Mouse (Mus musculus) megakaryocyte progenitor cell, adult 5-6 weeks (primary cell): ENCODE measurements around the gene Hacl1. TPM values are rescaled to one million over a fixed set of nuclear protein-coding genes. Genes with fewer than 3 reads are reported as not detected.

Source experiments
- ATAC-seq: replicated peaks from 2 replicates; pipeline ENCODE4 v1.8.0; 2016; ENCODE audit warnings: mild to moderate bottlenecking, moderate TSS enrichment, inconsistent platforms; ENCODE audit not compliant: poor library complexity
- total RNA-seq, 2 experiments: library from RNA; stranded (forward) in 1 of 2; stranded (reverse) in 1 of 2; fragments of 157-497, 149-512 nt in 1 of 2; fragments of 200-1000 nt in 1 of 2; gene quantifications; 2 replicates each; pipeline versions ENCODE4 v1.2.3 to v1.2.4; 2015 to 2017

Hacl1 gene
- total RNA-seq (2015) (13.3 and 18.9 TPM in 2 replicates), total RNA-seq (2017) (34.8 and 35.6 TPM in 2 replicates)

DNA sequence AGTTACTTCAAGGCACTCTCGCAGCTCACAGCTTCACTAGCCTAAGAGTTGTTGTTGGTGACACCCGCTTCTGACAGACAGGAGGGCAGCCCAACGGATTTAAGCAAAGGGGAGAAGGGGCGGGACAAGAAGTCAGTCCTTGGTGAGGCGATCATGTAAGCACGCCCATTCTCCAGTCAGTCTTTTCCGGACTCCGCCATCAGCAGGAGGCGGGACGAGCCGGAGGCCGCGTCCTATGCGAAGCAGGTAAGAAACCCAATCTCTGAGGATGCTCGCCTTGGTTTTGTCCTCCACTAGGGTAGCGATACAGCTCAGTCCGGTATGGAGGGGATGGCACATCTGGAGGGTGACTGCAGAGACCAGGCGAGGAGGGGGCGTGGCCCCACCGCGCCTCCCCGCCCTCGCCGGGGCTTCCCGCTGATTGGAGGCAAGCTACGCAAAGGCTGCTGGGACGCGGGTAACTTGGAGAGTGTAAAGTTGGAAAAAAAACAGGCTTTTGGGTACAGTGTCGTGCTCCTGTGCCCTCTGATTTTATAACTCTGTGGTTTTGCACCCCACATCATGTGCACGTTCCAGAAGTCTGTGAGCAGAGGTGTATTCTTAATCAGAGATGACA lies at the start of gene Hacl1, which contains the start of gene Btd:
Hacl1 (minus strand) TSS at position 397 of the 616 bp plus-strand sequence.
Btd (plus strand) TSS at position 139 of the 616 bp plus-strand sequence.
- peak; percentile 96 for ATAC-seq

DNA sequence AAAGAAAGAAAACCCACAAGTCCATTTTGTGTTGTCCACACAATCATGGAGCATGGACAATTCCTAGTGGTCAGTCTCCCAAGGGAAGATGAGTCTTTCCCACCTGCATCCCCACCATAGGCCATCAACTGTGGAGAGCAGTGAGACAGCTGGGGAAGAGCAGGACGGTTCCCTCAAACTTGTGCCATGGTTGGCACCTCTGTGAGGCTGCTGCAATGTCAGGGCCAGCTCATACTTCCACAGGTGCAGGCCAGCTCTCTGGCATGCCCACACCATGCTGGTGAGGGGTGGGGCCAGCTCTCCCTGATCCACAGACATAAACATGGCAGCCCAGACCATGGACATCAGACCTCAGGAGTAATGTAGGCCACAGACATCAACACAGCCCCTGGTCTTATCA lies 45.1 kb upstream of the Hacl1 start:
- no peak for ATAC-seq

DNA sequence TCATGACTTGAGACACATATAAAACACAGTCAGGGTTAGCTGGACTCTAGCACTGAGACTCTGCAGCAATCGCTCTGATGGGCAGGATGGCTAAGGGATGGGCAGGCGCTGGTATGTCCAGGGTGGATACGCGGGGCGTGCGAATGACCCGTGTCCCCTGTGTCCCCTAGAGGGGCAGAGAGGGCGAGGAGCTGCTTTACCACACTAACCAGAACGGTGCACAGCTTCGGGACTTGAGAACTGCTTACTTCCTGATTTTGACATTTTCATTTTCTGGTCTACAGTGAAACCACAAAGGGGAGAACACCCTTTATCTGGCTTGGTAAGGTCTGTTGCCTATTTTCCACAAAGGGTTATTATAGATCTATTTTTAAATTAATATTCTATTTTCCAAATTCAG lies 44.6 kb upstream of the Hacl1 start:
- ATAC-seq, result peak; percentile 76

DNA sequence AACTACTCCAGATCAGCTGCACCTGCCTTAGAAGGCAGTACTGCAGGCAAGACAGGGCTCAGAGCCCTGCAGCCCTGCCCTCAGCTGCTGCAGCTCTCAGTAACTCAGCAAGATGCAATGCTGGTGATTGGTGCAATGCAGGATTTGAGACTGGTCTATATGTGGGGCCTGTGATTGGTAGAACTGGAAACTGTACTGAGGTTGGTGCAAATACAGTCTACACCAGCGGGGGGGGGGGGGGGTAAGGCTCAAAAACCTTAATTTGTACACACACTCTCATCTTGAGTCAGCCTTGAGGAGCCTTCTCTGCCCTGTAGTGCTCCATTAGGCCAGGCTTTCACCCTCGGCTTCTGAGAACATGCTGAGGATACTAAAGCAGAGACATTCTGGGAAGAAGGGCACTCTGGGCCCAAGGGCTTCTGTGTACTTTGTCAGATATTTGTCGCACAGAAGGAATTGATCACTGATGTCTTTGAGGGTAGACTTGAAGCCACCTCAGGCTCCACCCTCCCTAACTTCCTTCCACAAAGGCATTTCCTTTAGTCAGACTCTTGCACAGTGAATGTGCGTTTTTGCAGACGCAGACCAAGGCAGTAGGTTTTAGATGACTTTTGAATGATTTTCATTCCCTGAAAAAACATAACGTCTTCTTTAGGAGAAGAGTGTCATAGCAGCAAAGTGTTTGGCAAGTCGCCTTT lies 43.4 kb upstream of the Hacl1 start:
- ATAC-seq, result peak; percentile 36; the same call in 1 of the 2 replicates

DNA sequence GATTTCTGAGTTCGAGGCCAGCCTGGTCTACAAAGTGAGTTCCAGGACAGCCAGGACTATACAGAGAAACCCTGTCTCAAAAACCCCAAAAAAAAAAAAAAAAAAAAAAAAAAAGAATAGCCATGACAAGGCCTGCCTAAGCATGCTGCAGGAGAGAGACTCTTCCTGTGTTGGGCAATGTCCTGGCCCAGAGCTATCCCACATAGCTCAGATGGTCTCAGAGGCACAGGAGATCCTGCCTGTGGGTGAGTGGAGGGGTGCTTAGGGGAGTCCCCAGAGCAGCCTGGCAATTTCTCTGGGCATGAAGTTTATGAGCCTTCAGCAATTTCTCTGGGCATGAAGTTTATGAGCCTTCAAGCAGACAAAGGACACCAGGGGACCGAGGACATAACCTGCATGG lies 42.5 kb upstream of the Hacl1 start:
- ATAC-seq, result peak; percentile 80

DNA sequence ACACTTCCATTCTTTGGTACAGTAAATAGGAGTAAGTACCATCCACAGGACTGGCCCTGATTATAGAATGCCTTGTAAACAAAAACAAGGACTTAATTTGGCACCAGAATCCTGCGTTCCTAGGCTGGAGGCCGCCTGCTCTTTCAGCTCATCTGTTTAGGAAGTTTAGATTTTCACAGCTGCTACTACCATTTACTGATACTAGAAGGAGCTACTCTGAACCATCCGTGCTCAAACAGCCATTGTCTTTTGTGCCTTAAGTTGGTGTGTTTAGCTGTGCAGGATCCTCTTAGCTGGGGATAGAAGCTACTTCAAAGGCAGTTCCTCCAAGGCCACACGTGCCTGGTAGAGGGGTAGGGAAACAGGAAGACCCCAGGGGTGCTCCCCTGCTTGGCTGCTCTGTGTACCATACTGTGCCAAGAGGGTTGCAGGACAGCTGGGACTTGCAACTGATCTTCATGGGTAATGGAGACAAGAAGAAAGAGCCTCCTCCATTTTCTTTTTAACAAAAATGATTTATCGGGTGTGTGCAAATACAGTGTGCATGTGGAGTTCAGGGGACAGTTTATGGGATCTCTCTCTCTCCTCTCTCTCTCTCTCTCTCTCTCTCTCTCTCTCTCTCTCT lies 41.0 kb upstream of the Hacl1 start:
- no peak; the same call in 1 of the 2 replicates for ATAC-seq

DNA sequence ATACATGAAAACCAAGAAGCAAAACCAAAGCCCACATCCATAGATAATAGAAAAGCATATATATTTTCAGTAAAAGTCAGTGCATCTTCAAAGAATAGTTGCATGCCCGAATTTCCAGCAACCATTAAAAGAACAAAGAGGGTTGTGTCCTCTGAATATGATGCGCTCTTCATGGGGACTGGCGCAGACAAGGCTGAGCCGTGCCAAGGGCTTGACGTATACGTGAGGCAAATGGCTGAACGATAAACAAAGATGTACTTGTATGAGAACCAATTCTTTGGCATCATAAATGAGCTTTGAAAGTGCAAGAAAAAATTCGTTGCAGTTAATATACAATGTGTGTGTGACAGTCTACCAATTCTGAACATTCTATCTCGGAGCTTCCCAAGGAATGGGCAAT lies 40.2 kb upstream of the Hacl1 start:
- ATAC-seq, result no peak

DNA sequence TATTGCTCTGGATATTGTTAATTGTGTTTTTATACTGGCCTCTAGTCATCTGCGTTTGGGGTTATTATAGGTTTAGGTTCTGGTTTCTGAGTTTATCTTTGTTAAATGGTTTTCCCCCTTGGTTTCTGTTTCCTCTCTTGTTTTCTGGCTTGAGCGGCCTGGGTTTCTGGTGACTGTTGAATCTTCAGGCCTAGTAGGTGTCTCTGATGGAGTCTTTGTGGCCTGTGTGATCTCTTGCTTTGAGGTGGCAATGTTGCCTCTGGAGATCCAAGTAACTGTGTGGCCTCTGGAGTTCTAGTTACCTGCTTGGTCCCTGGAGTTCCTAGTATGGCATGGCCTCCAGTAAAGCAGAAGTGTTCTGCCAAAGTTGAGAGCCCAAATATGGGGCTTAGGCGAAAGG lies 39.6 kb upstream of the Hacl1 start:
- ATAC-seq, result no peak

DNA sequence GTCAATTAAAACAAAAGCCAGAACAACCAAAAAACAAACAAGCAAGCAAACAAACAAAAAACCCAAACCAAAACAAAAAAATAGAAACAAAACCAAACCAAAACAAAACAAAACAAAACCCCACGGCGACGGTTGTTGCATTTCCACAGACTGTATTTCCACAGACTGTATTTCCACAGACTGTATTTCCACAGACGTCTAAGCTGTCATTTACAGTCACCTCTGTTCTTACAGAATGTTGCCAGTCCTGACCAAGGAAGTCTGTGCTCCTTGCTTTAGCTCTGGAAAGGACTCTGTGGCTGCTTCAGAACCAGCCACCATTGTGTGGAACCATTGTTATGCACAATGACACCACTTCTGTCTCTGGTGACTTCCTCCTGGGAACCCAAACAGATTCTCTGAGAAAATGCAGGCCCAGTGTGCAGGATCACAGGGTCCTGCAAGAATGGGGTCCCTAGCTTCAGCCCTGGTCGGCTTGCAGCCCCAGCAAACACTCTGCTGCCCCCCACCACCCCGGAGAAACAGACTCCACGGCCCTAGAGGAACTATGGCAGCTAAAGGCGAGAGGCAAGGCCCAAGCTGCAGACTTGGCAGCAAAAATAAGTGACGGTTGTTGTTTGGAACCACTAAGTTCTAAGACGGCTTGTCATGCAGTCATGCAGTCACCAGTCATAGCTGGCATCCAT lies 30.7 kb upstream of the Hacl1 start:
- ATAC-seq, result no peak

DNA sequence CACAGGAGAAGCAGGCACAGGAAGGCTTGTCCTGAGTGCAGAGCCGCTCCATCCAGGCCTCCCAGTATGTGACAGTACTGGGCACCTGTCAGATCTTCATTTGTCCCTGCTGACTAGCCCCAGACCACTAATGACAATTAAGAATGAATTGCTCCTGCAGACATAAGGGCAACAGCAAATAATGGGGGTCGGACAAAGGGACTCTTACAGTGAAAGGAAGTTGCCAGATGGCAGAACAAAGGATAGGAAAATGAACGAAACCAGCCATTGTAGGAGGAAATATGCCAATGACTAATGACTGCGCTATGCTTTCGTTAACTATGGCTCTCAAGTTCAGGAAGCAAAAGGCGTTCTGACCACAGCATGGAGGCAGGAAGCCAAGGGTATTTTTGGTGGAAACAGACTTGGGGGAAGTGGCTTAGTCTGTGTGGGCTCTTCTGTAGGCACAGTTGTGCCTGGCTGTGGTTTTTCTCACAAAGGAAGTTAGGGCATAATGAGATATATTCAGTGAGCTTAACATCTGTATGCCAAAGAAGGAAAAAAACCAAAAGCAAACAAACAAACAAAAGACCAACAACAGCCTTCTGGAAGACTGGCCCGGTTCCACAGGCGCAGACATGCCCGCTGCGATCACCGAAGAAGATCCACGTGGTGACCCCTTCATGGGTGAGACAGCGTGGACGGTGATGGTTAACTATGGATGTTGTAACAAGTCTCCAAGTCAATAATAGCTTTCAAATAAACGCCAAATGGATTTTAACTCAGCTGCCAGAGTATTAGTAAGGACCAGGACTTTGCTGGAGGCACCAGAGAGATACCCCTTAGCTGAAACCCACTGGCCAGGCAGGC lies 28.8 kb upstream of the Hacl1 start:
- peak; percentile 84 for ATAC-seq

DNA sequence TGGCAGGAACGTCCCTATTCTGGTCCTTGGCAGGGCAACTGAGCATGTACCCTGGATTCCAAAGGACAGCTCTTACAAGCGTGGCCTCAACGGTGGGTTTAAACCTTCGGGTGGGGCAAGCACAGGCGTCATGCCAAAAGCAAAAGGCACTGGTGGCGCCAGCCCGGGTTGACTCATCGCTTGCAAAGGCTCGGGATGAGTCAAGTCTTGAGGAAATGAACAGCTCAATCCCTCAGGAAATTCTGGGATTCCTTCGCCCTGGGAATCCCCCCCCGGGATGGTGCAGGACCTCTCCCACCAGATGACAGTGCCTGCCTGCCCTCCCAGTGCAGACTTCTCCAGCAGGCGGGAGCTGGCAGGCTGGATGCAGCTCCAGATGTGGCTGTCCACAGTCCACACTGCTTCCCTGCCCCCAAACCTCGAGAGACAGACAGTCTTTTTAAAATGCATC lies 28.1 kb upstream of the Hacl1 start:
- peak; percentile 10 for ATAC-seq

DNA sequence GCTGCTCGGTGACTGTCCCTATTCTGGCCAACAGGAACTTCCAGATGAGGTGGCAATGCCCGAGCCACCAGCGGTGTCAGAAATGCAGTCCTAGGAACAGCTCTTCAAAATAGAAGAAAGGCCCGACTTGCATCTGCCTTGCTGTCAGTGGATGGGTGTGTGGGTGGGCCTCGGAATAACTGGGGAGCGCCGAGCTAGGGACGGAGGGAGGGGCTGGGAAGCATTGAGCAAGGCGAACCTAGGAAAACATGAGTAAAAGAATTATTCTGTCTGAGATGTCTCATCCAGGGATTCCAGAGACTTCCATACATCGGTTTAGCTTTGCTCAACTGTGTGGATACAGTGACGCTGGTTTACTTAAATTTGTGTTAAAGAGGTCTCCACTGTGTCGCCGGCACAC lies 27.2 kb upstream of the Hacl1 start:
- ATAC-seq, result no peak

DNA sequence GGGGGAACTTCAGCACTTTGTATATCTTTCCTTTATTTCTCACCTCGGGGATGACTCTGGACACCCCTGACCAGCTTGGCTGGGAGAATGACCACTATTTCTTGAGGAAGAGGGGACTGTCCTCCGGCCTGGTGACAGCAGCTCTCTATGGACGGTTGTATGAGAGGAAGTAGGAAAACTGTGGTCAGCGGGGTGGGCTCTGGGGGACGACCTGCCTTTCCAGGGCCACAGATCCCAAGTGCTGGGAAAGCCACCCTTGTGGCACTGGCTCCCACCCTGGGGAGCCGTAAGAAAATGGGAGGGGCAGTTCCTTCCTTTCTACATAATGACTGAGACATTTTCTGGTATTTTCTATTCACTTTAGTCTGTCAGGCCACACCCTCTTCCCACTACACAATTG lies 26.7 kb upstream of the Hacl1 start:
- ATAC-seq, result no peak

DNA sequence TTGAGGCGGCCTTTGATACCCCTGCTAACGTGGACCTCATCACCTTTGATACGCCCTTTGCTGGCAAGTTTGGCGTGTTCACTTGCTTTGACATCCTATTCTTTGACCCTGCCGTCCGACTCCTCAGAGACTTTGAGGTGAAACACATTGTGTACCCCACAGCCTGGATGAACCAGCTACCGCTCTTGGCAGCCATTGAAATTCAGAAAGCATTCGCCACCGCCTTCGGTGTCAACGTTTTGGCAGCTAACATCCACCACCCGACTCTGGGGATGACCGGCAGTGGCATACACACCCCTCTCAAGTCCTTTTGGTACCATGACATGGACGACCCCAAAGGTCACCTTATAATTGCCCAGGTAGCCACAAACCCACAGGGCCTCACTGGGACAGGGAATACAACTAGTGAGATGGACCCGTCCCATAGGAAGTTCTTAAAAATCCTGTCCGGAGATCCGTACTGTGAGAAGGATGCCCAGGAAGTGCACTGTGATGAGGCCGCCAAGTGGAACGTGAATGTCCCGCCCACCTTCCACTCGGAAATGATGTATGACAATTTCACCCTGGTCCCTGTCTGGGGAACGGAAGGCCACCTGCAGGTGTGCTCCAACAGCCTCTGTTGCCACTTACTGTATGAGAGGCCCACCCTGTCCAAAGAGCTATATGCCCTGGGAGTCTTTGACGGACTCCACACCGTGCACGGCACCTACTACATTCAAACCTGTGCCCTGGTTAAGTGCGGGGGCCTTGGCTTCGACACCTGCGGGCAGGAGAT lies 26.0 kb upstream of the Hacl1 start:
- ATAC-seq, result no peak

DNA sequence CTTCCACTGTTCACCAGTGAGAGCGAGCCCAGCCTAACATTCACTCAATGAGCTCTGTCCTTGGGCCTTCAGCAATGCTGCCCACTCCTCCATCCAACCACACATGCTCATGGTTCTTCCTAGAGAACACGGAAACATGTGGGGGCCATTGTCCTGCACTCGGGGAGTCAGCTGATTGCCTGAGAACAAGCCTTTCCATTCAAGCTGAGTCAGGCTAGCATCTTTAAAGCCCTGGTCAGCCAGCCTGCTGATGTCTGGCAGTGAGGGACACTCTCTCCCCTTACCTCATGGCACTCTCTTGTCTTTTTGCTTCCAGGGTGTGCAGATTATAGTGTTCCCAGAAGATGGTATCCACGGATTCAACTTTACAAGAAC lies 24.5 kb upstream of the Hacl1 start:
- no peak for ATAC-seq

DNA sequence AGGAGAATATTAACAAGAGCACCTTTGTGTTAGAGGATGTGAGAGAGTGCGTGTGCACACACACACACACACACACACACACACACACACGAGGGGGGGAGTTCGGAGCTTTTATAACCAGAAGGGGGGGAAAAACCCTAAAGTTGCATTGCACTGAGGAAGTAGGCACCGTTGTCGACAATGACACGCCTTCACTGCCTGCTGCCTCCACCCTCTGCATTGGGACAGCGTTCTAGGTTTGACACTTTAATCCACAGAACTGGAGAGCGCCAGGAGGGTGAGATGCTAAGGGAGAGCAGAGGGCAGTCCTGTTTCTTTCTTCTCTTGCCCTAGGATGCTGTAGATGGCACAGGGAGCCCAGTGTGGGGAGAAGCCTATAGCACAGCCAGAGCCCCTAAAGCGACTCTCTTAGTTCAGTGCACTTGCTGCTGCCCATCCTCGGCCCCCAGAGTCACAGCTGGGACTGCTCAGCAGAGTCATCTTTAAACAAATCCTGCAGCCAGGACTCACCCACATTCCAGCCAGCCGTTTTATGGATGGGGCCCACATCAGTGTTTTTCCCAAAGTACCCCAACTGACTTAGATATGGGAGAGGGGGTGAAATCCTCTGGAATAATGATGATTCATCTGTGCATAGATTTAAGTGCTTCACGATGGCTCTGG lies 23.9 kb upstream of the Hacl1 start:
- peak; percentile 30 for ATAC-seq

DNA sequence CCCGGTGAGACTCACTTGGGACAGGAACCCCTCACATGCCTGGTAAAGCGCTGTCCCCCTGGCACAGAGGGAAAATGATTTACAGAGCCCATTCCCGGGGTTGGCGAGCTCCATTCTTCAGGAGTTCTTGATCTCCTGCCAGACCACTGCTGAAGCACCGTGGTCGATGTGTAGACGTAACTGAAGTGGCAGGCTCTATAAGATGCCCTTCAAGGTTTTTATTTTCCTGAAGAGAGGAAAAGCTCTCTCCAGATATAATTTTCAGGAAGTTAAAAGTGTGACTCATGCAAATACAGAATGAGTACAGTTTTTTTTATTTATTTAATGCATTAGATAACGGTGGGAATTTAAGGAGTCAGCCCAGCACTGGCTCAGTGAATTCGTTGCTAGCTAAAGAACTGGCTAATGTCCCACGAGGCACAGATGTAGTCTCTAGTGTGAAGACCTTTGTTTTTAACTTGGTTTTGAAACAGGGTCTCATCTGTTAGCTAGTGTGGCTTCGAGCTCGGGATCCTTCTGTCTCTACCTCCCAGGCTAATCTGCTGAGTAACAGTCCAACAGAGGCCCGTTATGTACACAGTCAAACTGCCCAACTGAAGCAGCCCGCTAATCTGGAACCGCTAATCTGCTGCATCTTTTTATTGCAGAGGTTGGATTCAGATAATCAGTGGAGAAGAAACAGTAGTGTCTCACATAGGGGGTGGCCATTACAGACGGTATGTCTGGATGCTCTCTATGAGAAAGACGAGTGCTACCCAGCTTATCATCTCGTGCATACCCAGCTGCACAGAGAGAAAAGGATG lies 23.2 kb upstream of the Hacl1 start:
- peak; percentile 29 for ATAC-seq

DNA sequence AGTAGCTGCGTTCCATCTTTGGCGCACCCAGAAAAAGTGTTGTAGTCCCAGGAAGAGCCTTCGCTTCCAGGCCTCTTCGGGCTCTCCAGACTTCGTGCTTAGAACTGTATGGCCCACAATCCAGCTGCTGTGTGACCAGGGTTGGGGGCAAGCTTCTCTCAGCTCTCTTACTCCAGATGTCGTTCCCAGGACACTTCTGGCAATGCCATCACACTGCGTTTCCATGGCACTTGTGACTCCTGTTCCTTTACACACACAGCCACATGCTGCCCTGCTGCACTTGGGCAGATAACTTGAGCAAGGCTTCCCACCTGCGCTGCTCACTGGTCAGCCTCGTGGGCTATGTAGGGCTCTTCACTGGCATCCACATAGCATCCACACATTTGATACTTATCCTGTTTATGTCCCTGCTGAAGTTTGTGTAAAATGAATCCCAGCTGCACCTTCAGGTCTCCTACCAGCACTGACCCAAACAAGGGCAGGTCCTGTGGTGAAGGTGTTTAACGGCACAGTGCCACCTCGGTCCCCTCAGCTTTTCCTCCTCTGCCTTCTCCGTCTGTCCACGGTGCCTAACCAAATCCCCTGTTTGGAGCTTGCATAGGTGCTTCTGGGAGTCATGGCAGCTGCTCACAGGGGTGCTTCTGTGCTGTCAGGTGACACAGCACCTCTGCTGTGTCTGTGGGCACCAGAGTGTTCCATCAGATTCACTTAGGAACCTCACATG lies 22.5 kb upstream of the Hacl1 start:
- ATAC-seq, result no peak
